Mouse (Mus musculus): ENCODE results near the gene Rbfox3.

Rbfox3 gene

DNA sequence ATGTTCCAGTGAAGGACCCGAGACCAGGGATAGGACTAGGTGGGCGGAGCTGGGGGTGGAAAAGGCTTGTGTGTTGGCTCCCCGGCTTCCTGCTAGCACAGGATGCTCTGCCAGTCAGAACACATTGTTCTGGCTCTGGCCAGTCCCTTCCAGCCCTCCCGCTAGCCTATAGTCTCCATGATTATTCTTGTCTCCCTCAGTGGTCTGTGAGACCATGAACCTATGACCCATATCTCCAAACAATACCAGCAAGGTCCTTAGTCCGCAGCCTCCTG lies 407.3 kb downstream of the Rbfox3 start:
- 50% methylated on average over 5 of the region's 5 CpGs for WGBS

DNA sequence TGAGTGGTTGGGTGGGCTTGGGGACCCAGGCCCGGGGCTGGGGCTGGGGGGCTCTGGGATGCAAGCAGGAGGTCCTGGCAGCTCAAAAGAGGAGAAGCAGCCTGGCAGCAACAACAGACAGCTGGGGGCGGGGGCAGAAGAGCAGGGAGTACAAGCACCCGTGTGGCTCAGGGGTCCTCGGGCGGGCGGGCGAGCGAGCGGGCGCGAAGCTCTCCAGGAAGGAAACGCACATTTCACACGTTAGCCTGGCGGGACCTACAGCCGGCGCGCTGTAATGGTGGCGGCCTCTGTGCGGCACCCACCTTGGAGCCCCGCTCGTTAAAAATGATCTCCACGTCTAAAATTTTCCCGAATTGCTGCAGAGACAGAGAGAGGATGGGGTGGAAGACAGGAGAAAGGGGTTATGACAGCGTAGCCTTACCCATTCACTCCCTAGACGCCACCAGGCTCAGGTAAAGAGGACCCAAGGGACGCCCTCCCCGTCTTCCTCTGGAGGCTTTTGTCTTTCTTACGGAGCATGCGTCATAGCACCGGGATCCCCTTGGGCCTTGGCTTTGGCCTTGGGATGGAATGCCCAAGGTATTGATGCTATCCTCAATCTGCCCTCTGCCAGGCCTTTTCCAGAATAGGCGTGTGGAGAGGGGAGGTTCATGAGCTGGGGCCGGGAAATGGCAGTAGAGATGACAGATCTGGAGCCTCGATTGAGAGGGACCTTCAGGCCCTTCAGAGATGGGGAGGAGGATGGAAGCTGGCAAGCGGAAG lies 407.8 kb downstream of the Rbfox3 start:
- 39% methylated on average over 34 of the region's 34 CpGs for WGBS

DNA sequence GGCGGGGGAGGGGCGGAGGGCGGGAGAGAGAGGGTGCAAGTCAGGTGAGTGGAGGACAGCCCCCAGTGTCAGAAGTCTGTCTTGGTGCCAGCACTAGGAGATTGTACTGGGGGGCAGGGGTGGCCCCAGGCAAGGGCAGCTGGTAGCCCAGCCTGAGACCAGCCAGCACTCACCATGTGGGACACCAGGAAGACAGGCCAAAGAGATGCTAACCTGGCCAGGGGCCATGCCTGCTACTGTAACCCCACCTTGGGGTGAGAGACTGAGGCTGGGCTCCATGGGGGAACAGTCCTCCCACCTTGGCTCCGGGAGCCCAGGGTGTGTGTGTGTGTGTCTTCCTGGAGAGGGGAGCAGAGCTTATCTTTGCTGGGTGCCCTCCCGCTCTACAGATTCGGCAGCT lies 408.4 kb downstream of the Rbfox3 start:
- 60% methylated on average over 6 of the region's 6 CpGs for WGBS

DNA sequence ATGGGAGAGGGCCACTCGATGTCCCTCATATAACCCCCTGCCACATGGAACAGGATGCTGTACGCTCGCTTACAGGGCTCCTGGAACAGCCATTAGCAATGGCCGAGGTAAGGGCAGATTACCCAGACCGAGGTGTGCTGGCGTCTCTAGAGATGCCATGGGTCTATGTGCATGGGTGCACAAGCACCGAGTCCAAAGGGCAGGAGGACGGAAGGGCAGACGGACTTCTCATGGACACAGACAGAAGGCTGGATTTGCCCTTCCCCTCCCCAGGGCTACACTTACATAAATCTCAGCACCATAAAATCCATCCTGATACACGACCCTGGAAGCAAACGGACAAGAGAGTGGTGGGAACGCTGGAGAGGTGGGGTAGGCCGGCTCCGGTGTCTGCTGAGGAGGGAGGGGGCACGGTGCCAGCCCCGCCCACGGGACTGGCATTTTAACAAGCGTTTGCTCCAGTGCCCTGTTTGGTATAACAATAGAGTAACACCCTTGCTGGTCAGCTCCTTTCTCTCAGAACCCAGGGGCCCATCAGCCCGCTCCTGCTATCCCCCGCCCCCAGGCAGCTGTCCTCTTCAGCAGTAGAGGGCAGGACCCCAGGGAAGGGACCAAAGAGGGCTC lies 415.2 kb downstream of the Rbfox3 start:
- 57% methylated on average over 20 of the region's 20 CpGs for WGBS

DNA sequence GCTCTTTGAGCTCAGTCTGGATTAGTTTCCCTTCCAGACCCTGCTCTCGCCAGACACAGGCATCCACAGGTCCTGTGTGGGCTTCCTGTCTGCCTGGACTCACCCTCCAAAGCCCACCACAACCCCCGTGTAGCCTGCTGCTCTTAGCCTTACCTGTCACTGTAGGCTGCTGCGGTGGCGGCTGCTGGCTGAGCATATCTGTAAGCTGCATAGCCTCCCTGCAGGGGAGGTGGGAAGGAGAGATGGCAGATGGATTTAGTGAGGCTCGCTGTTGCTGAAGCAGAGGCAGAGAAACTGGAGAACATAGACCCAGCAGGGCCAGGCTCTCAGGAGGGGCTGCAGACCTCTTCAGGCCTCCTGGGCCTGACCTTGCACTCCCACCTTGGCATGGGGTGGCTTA lies 416.3 kb downstream of the Rbfox3 start:
- 34% methylated on average over 5 of the region's 5 CpGs for WGBS

DNA sequence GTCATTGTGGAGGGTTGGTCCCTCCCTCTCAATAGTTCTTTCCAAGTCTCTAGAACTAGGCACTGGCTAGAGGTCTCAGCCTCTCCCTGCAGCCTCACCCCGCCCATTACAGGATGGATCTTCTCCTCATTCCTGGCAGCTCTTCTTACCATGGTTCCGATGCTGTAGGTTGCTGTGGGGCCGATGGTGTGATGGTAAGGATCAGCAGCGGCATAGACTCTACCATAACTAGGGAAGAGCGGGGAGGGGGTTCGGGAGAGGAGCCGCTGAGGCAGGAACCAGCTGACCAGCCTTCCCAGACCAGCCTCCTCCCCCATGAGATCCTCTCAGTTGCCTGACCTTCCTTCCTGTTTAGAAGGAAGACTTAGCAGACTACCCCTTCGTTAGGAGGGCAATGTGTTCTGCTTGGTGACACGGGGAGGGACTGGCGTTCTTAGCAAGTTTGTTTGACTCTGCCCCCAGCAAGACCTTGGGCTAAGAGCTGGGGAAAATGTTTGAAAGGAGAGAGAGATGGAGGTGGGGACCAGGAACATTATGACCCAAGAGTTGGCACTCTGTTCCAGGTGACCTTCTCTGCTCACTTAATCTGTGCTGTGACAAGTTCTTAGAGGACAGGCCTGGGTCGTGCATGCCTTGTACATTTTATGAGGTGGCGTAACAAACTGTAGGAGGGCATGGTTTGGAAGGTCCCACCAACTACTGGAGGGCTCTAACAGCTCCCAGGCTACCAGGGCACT lies 417.2 kb downstream of the Rbfox3 start:
- 71% methylated on average over 12 of the region's 12 CpGs for WGBS

DNA sequence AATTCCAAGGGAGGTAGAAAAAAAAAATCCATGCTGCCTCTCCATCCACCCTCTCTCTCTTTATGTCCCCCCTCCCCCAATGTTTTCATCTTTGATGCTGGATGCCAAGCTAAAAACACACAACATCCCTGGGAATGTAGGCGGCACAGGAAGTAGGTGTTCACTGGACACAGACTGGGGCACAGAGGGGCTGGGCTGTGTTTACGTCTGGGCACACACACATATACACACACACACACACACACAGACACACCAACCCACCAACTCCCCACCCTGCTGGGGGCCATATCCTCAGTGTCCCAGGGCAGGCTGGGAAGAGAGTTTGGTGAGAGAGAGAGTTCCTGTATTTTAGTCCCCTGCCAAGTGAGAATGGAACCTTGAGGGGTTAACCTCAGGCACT lies 417.9 kb downstream of the Rbfox3 start:
- 60% methylated on average over 2 of the region's 2 CpGs for WGBS

DNA sequence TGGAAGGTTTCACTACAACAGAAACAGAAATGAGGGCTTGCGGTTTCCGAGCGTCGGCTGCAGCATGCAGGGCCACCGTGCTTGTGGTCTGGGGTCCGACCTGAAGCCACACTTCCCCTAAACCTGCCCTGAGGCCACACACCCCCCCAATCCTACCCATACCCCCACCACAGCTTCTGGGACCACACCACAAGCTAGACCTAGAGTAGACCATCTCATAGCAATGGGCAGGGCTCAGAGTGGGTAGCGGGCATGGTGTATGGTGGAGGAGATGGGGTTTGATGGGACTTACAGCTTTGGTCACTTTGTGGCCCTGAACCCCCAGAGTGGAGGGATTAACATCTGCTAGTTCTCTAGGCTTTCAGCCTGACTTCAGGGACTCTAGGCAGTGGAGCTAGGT lies 420.2 kb downstream of the Rbfox3 start:
- whole genome bisulfite sequencing = 81% methylated on average over 7 of the region's 7 CpGs

DNA sequence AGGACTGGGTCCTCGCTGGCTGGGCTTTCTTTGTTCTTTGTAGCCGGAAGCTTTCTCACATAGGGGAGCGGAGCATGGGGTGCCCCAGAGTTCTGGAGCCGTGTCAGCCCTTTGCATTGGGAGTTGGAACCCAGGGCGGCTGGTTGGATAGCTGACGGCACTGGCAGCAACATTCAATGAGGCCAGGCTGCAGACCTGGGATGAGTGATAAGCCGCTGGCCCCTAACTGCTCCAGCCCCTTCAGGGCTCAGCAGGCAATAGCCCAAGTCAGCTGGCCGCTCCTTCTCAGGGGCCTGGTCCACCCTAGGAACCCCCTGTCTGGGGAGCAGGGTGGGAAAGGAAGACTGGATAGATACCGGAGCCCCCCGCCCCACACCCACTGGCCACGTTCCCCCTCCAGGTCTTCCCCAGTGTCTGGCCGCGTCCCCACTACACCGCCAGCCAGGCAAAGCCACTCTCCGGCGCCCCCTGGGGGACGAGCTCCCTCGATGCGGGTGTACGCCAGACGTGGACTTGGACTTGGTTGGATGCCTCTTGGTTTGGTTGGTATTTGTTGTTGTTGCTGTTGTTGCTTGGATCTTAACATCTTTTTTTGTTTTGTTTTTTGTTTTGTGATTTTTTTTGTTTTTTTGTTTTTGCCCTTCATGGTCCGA lies 420.7 kb downstream of the Rbfox3 start:
- WGBS = 42% methylated on average over 22 of the region's 22 CpGs

DNA sequence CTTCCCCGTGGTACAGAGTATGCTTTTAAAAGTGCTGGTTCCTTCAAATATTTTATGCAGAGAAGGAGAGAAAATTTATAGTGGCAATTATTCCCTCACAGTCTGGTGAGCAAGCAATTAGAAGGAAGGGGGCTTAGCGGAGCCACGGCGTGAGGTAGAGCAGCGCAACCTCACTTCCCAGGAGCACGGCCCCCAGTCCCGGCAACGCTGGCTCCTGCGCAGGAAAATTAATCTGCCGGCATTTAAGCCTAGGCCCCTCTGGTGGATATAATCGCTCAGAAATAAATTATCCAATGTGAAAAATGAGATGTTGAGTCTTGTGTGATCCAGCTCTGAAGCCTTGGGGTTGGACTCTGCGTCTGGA lies 422.5 kb downstream of the Rbfox3 start:
- 67% methylated on average over 12 of the region's 12 CpGs for WGBS

DNA sequence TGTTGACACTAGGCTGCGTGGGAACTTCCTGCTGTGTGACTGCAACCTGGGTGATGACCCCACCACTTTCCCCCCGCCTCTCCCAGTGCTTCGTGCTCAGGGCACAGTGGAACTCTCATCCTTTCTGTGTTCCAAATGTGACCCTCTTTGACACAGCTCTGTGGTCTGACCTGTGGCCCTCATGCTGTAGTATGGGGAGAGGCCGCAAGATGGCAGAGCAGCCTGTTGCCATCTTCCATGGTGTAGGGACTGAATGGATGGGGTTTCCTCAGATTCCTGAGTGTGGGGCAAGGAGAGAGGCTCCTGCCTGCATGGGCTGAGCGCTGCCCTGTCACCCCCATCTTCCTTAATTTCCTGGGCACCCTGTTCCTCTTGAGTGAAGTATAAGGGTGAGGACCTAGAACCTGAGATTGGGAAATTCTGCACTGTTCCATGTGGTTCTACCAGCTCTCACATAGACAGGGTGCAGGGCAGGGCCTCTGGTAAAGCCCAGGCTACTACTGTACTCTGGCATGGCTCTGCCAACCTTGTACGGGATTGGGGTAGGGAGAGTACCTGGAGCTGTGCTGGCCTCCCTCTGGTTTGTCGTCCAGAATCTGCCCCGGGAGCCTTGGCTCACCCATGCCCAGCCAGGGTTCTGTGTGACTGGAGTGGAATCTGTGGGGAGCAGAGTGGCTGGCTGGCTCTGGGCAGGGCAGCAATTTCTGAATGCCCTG lies 423.0 kb downstream of the Rbfox3 start:
- WGBS = 73% methylated on average over 8 of the region's 8 CpGs

DNA sequence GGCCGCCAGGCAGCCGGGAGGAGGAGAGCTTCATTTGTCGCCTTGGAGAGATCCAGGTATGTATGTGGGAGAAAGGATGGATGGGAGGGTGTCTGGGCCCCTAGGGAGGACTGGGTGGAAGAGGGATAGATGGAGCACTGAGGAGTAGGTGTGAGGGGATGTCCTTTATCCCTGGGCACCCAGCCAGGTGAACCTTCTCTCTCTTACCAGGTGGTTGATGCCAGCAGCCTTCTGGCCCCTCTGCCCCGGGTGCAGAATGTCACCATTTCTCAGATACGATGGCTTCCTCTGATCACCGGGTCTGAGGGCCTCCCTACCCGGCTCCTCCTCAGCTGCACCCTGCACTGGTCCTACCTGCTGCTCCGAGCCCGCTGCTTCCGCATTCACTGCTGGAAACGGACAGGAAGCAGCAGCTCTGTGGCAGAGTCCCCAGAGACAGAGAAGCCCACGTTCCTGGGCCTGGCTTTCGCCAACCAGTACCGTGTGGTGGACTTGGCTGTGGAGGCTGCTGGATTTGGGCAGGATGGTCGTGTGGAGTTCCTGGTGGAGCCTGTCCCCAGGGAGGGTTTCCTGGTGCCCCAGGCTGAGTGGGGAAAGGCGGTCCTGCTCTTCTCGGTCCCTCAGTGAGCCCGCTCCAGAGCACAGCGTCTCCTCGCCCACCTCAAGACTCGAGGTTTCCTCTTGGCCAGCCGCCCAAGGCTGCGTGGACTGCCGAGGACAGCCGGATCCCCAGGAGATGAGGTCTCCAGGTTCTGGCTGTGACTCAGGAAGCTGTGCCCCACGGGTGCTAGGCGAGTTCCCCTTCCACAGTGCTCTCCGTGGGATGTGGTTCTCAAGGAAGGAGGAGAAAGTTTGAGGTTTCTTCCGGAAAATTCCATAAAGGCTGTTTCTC lies 424.3 kb downstream of the Rbfox3 start:
- WGBS = 56% methylated on average over 29 of the region's 29 CpGs

DNA sequence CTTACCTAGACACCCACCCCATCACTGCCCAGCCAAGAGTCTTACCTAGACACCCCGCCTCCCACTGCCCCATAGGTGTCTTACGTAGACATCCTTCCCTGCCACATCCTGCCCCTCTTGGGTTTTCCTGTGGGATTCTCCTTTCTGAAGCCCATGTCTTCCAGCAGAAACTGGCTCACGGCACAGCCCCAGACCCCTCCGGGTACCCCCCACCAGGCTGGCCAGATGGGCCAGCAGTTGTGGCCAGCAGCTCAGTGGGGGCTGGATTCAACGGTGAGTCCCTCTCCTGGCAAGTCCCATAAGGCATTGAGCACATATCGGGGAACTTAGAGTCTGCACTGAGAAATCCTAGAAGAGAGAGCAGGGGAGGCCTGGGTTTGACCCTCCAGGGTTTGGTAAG lies 425.1 kb downstream of the Rbfox3 start:
- WGBS = 77% methylated on average over 6 of the region's 6 CpGs

DNA sequence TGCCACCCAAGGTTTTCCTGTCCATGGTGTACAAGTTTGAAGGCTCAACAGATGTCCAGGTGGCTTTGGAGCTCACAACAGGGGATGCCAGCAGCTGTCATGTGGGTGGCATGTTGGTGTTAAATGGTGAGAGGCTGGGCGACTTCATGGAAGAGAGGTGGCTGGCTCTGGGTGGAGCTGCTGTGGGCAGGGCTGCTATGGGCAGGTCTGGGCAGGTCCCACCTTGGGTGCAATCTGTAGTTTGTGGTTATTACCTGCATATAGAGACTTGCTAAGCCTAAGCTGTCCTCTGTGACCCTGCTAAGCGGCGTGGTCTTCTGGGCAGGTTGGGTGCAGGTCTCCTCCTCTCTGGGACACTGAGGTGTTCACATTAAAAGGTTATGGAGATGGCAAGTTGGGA lies 425.6 kb downstream of the Rbfox3 start:
- WGBS = 83% methylated on average over 3 of the region's 3 CpGs

DNA sequence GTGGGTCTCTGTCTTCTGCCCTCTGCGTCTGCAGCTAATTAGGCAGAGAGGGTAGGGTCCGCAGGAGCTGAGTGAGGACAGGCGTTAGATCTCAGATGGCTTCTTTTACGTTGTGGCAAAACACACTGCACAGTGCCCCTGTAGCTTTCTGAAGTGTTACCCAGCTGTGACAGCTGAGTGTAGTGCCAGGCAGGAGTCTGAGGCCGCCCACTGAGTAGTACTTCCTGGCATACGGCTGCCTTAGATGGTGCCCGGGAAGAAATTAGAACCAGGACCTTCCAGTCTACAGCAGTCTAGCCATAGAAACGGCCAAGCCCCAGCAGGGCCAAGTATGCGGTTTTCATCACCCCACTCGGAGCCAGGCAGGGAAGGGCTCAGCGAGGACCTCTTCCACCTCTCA lies 426.1 kb downstream of the Rbfox3 start:
- WGBS = 49% methylated on average over 11 of the region's 11 CpGs

DNA sequence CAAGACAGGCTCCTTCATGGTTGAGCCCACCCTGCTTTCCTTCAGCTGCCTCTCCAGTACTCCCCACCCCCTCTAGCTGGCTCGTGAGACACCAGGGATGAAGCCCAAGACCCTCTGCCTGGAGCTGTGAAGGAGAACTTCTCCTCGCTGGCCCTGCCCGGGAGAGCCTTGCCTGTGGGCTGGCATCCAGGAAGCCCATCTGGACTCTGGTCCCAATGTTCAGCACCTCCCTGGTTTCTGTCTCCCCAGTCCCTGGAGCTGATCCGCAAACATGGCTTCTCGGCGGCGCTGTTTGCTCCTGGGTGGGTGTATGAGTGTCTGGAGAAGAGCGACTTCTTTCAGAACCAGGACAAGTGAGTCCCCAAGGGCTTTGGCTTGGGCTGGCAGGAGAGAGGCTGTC lies 427.2 kb downstream of the Rbfox3 start:
- 63% methylated on average over 8 of the region's 8 CpGs for WGBS

DNA sequence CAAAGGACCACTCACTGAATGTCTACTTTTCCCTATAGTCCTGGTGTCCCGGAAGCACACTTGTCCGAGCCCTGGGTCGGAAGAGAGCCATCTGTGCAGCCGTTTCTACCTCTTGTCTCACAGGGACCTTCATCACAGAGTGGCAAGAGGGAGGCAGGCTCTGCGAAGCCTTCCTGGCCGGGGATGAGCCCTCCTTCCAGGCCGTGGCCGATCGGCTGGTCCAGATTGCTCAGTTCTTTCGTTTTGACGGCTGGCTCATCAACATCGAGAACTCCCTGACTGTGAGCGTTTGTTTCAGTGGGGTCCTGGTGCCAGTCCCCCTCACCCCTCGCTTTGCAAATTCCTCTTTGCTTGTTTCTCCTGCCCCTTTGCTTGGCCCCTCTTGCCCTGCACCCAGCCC lies 429.6 kb downstream of the Rbfox3 start:
- WGBS = 86% methylated on average over 14 of the region's 14 CpGs

DNA sequence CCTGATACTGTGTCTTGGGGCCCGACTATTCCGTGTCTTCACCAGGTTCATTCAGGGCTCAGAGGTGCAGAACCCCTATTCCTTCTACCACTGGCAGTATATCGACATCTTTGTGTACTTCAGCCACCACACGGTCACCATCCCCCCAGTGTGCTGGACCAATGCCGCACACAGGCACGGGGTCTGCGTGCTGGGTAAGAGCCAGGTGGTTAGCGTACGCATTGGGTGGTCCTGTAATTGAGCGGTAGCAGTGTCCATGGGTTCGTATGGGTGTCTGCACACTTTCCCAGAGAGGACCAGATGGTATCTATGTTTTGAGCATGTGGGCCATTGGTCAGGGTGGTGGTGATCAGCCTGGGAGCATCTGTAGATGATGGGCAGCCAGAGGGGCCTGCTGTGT lies 430.2 kb downstream of the Rbfox3 start:
- 91% methylated on average over 11 of the region's 11 CpGs for WGBS

DNA sequence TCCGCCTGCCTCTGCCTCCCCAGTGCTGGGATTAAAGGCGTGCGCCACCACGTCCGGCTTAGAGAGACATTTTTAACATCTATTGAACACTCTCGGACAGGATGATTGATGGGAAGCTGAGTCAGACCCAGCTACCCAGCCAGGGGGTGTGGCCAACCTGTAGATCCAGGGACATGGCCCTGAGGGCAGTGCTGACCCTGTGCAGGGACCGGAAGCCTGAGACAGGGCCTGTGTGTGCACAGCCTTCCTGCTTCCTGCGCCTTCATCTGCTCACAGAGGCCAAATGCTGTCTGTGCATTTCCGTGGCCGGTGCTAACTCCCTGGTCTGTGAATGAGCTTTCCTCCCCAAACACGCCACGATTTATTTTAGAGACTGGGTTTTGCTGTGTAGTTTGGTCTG lies 431.6 kb downstream of the Rbfox3 start:
- WGBS = 77% methylated on average over 12 of the region's 12 CpGs

DNA sequence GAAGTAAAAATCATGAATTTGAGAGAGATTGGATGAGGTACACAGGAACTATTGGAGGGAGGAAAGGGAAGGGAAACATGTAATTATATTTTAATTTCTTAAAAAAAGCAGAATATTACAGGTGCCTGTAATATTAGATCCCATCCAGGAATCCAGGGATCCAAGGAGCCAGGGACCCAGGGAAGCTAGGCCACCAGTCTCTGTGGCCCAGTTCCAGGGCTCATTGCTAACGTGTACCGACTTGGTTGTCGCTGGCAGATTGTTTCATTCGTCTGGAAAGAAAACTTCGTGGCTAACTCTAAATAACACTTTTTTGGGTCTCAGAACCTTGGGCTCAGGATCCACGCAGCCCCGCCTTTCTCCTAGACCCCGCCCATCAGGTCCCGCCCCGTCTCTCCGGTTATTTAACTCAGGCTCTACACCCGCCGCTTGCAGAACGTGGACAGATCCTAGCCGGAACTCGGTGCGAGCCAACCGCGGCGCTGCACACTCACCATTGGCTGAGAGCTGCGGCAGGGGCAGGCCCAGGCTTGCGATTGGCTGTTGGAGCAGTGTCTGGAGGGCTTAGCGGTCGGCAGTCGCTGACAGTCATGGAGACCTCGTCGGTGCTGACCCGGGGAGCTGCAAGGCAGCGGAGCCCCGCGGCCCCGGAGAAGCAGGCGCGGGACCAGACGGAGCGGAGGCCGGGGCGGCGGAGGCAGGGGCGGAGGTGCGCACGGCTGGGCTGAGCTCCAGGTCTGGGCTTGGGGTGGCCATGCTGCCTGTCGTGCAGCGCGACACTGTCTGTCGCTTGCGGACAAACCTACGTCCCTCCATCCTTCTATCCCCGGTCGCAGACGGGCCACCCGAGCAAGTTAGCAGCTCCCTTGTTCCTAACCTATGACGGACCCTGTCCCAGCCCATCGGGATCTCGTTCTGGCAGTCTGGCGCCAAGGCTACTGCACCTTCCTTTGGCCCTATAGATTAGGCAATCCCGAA lies 434.7 kb downstream of the Rbfox3 start, which contains the start of gene Engase:
Gene Engase (plus strand): TSS at position 434 of the 978 bp plus-strand sequence.
- WGBS = under 1% methylated on average over 57 of the region's 57 CpGs

Measured in cerebral cortex, adult 2 months (tissue).